Mouse (Mus musculus): ENCODE measurements around the gene Stxbp5. TPM values are rescaled to one million over a fixed set of nuclear protein-coding genes. Genes with fewer than 3 reads are reported as not detected.

Gene Stxbp5
- polyA plus RNA-seq, 1 experiment from 2014 or later: 4.9 TPM

DNA sequence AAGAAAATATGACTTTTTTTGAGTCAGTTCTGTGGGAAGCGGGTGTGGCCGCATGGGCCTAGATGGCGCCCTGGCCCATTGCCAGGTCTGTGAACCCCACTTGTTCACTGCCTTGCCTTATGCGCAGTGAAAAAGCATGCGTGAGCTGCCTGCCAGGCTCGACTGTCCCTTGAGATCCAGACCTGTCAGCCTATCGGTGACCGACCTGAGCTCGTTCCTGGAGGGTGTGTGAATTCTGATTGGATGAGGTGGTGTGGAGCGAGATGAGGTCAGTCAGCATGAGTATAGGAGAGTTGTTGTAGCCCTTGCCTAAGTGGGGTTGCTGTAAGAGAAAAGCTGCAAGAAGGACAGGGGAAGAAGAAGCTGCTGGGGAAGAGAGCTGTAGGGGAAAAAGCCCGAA, 114.4 kb downstream of the Stxbp5 start:
- Histone ChIP-seq H3K27me3 (ENCODE audit: insufficient read depth, poor library complexity, severe bottlenecking) (no peaks in the 10 kb centered on the region), H3K36me3 (peaks cover 15% of the 10 kb centered on the region; the same call in 1 of the 2 replicates), H3K9me3 (no peaks in the 10 kb centered on the region), H3K27ac (no peak overlapping the region), H3K4me1 (no peaks in the 10 kb centered on the region), H3K4me3 (no peak overlapping the region)
- 90% methylated on average over 11 of the region's 11 CpGs for WGBS
- DNase-seq (ENCODE audit: low spot score): no peak

DNA sequence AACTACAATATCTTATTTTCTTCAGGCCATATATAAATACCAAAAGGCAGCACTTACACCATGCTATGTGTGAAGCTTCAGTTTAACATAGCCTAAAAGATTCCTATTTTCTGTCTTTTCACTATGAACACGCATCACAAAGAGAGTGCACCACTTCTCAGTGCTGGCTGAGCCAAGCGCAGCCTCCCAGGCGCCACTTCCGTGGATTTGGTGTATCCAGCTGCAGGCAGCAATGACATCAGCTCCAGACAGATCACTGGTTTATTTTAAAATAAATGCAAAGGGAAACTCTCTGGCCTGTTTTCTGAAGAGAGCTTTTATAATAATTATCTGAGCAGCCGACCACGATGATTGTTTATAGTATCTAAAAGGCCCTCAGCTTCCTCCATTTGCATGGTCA, 115.2 kb downstream of the Stxbp5 start:
- H3K4me3 ChIP-seq: no peak overlapping the region
- peaks cover 9% of the 10 kb centered on the region; the same call in 1 of the 2 replicates for H3K36me3 ChIP-seq
- WGBS: 79% methylated on average over 6 of the region's 6 CpGs
- no peaks in the 10 kb centered on the region for H3K4me1 ChIP-seq
- no peak for DNase-seq (ENCODE audit: low spot score)
- no peaks in the 10 kb centered on the region for H3K27me3 ChIP-seq (ENCODE audit: insufficient read depth, poor library complexity, severe bottlenecking)
- no peak overlapping the region for H3K27ac ChIP-seq
- H3K9me3 ChIP-seq: no peaks in the 10 kb centered on the region

DNA sequence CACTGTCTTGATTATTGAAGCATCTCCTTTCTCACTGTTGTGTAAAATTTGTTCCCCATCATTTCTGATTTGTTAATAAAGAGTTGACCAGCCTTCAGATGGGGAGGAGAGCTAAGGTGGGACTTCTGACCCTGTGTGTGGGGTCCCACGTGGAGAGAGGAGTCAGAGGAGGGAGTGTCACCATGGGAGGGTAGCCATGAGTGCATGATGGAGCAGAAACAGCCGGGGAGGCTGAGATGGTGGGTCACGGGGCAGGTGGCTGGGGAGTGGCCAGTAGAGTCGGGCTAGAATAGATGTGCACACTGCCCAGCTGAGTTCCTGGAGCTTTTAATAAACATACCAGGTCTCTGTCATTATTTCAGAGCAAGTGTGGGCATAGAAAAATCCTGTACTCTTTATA, 121.0 kb downstream of the Stxbp5 start:
- DNase-seq (ENCODE audit: low spot score): no peak
- no peaks in the 10 kb centered on the region for H3K27me3 ChIP-seq (ENCODE audit: insufficient read depth, poor library complexity, severe bottlenecking)
- no peaks in the 10 kb centered on the region for H3K36me3 ChIP-seq
- WGBS: 73% methylated on average over 4 of the region's 4 CpGs
- no peak overlapping the region for H3K27ac ChIP-seq
- no peak overlapping the region for H3K4me3 ChIP-seq
- no peaks in the 10 kb centered on the region for H3K9me3 ChIP-seq
- no peaks in the 10 kb centered on the region for H3K4me1 ChIP-seq

DNA sequence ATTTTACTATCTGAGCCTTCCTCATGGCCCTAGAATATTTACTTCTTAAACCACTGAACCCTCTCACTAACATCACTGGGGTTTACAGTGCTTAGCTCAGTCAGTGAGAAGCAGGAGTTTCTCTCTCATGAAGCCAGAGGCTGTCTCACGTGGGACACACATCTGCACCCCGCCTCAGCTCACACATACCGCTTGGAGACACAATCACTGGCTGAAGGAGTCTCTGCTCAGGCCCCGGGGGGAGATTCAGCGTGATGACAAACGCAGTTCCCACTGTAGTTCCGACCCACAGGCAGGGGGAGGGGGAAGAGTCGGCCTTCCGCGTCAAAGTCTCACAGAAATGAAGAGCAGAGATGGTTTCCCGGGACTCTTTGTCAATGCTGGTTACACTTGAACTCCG, 130.6 kb downstream of the Stxbp5 start:
- Histone ChIP-seq H3K27me3 (ENCODE audit: insufficient read depth, poor library complexity, severe bottlenecking) (no peaks in the 10 kb centered on the region), H3K27ac (no peak overlapping the region), H3K36me3 (peaks cover 29% of the 10 kb centered on the region), H3K9me3 (no peaks in the 10 kb centered on the region), H3K4me1 (no peaks in the 10 kb centered on the region; the same call in 1 of the 2 replicates), H3K4me3 (no peak overlapping the region)
- no peak for DNase-seq (ENCODE audit: low spot score)
- WGBS: 71% methylated on average over 12 of the region's 12 CpGs

DNA sequence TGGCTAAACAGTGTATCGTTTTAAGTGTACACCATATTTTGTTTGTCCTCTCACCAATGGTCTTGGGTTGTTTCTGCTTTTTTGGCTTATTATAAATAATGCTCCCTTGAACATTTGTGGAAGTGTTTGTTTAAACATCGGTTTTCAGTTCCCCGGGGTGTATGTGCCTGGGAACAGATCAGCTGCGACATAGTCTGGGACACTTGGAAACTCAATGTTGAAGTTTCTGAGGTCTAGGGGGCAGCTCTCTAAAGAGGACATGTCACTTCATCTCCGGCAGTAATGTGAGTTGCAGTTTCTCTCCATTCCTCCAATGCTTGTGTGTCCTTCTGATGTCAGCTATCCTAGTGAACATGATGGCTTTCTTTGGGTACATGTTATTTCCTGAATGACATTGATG, 137.0 kb downstream of the Stxbp5 start:
- DNase-seq (ENCODE audit: low spot score): no peak
- Histone ChIP-seq H3K36me3 (peaks cover 28% of the 10 kb centered on the region), H3K4me3 (no peak overlapping the region), H3K27ac (no peak overlapping the region), H3K9me3 (no peaks in the 10 kb centered on the region), H3K4me1 (peaks cover 16% of the 10 kb centered on the region), H3K27me3 (ENCODE audit: insufficient read depth, poor library complexity, severe bottlenecking) (no peaks in the 10 kb centered on the region)
- 88% methylated on average over 5 of the region's 5 CpGs for WGBS

DNA sequence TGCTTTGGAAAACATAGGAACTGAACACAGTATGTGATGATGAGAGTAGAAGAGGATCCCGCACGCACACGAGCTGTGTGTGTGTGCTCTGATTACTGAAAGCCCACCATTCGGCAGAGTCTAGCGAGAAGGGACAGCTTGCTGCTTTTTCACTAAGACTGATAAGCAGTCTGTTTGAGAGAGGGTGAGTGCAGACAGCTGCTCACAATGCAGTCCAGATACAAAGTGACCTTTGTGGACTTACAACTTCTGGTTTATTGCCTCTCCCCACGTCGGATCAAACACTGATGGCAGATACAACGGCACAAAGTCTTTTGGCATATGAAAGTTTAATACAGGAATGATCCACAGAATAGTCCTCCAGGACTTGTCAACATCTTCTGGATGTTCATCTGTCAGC, 140.6 kb downstream of the Stxbp5 start:
- H3K4me1 ChIP-seq: peaks cover 16% of the 10 kb centered on the region
- DNase-seq (ENCODE audit: low spot score): no peak
- no peaks in the 10 kb centered on the region for H3K9me3 ChIP-seq
- 34% methylated on average over 8 of the region's 8 CpGs for WGBS
- H3K27me3 ChIP-seq (ENCODE audit: insufficient read depth, poor library complexity, severe bottlenecking): no peaks in the 10 kb centered on the region
- H3K4me3 ChIP-seq: no peak overlapping the region
- H3K36me3 ChIP-seq: peaks cover 11% of the 10 kb centered on the region
- H3K27ac ChIP-seq: no peak overlapping the region

DNA sequence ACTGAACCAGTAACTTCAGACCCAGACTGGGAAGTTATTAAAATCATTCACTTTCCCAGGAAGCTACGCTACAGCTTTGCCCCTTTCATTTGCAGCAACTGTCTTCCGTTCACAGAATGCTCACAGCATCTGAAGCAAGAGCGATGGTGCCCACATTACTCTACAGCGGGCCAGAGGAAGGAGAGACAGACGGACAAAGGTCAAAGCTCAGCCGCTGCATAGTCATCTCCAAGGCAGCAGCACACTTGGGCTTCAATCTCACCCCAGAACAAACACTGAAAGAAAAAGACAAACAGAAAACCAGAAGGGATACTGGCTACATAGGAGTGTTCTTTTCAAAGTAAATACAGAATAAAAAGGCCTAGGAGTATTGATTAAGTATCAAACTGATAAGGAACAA, 144.3 kb downstream of the Stxbp5 start:
- H3K4me3 ChIP-seq: no peak overlapping the region
- no peak overlapping the region for H3K27ac ChIP-seq
- H3K27me3 ChIP-seq (ENCODE audit: insufficient read depth, poor library complexity, severe bottlenecking): no peaks in the 10 kb centered on the region
- no peak for DNase-seq (ENCODE audit: low spot score)
- H3K36me3 ChIP-seq: 0 out of 2 replicates have a peak, but pooled peaks cover 2% of the 10 kb centered on the region
- H3K4me1 ChIP-seq: peaks cover 16% of the 10 kb centered on the region
- H3K9me3 ChIP-seq: no peaks in the 10 kb centered on the region
- 86% methylated on average over 6 of the region's 6 CpGs for WGBS

DNA sequence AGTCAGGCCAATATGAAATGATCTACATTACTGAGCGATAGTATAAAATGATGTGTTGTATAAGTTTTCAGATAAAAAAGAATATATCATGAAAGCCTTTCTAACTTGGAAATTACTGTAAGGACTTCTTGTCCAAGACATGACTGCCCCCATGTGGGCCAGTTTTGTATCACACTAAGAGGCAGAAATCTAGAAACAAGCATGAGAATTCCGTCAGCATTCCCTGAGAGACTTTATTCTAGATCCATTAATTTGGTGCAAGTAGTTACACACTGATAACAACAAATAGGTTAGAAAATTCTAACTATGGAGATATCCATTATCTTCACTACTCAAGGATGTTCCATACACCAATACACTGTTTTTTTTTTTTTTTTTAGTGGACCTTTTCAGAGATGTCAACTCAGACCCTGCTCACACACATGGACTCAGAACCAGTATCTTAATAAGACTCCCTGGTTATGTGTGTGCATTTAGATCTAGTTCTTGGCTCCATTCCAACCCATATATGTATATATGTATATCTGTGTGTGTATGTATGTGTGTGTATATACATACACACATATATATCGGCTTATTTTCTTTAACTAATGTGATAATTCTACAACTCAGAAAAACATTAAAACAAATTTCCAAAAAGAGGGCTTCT, 145.9 kb downstream of the Stxbp5 start:
- Histone ChIP-seq H3K4me3 (no peak overlapping the region), H3K36me3 (no peaks in the 10 kb centered on the region), H3K27me3 (ENCODE audit: insufficient read depth, poor library complexity, severe bottlenecking) (no peaks in the 10 kb centered on the region), H3K27ac (no peak overlapping the region), H3K9me3 (no peaks in the 10 kb centered on the region), H3K4me1 (peaks cover 8% of the 10 kb centered on the region)
- DNase-seq (ENCODE audit: low spot score): no peak
- 47% methylated on average over 3 of the region's 3 CpGs for WGBS

DNA sequence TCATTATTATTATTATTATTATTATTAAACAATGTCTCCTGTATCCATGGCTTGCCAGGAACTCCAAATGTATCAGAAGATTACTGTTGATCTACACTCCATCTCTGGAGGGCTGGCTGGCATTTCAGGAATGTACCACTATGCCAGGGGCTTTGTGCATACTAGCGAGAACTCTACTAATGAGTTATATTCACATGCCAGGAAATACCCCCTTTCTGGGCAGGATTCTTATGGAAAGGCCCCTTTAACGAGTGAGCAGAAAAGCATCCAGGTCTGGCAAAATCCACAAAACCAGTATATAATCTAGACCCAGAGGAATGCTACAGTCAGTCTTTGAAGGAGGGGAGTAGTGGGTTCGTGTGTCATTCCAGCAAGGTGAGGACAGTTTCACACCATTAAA, 167.0 kb downstream of the Stxbp5 start:
- Histone ChIP-seq H3K27ac (no peak overlapping the region), H3K27me3 (ENCODE audit: insufficient read depth, poor library complexity, severe bottlenecking) (no peaks in the 10 kb centered on the region), H3K4me1 (no peaks in the 10 kb centered on the region), H3K4me3 (no peak overlapping the region), H3K9me3 (no peaks in the 10 kb centered on the region), H3K36me3 (no peaks in the 10 kb centered on the region)
- no peak for DNase-seq (ENCODE audit: low spot score)
- 77% methylated on average over 3 of the region's 3 CpGs for WGBS

DNA sequence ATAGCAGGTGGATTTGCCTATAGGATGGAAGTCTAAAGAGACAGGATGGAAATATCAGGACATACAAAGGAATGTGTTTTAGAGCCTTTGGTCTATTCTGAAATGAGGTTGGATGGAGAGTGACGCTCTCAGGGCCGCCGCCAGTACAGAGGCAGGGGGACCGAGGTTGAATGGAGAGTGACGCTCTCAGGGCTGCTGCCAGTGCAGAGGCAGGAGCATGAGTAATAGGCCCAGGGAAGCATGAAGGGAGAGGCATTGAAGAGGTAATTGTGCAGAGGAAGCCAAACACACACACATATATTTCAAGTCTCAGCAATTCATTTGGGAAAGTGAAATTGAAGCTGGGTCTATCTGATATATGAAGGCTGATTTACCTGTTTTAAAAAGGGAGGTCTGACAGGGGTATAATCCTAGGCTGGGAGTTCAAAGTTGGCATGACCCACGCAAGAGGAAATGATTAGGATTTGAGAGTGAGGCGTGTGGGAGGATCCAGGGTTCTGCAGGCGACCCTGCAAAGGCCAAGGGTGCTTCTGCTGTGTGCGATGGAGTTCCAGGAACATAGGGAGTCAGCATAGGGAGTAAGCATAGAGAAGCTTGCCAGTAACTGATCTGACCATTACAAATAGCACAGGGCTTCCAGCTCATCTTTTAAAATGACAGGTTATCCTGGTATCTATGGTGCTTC, 168.7 kb downstream of the Stxbp5 start:
- no peaks in the 10 kb centered on the region for H3K9me3 ChIP-seq
- H3K4me3 ChIP-seq: no peak overlapping the region
- H3K4me1 ChIP-seq: no peaks in the 10 kb centered on the region
- no peaks in the 10 kb centered on the region for H3K36me3 ChIP-seq
- DNase-seq (ENCODE audit: low spot score): no peak
- H3K27ac ChIP-seq: no peak overlapping the region
- no peaks in the 10 kb centered on the region for H3K27me3 ChIP-seq (ENCODE audit: insufficient read depth, poor library complexity, severe bottlenecking)
- 82% methylated on average over 9 of the region's 9 CpGs for WGBS

DNA sequence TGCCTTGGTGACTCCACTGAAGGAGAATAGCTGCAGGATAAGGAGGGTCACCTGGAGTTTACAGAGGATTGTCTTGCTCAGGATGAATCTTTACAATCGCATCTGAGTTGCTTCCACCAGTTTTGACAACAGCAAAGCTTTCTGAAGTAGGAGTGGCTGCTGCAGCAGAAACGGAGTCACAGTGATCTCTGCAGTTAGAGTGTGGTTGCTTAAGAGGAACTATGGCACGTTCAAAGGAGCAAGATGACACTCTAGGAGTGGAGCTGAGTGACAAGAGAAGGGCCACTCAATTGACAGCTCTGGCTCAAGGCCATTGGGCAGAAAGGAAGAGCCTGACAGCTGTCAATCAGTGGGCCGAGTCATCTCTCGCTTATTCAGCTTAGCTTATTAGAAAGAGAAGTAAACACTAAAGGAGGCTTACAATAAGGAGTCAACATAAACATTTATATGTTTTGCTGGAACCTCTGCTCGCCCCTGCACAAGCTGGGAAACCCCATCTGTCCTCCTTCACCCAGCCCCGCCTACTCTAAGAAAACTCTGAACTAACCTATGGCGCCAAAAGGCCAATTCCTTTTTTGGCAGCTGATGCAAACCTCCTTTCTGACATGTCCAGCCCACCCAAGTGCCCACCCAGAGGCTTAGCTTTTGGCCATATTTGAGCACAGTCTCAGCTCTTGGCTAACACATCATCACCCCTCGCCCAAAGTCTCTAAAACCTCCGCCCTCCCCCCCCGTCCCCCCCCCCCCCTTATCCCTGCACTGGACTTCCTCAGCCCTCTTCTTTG, 178.2 kb downstream of the Stxbp5 start:
- 74% methylated on average over 11 of the region's 11 CpGs for WGBS
- Histone ChIP-seq H3K4me3 (no peak overlapping the region), H3K4me1 (peaks cover 7% of the 10 kb centered on the region; the same call in 1 of the 2 replicates), H3K9me3 (no peaks in the 10 kb centered on the region), H3K27me3 (ENCODE audit: insufficient read depth, poor library complexity, severe bottlenecking) (no peaks in the 10 kb centered on the region), H3K36me3 (no peaks in the 10 kb centered on the region), H3K27ac (no peak overlapping the region)
- no peak for DNase-seq (ENCODE audit: low spot score)

DNA sequence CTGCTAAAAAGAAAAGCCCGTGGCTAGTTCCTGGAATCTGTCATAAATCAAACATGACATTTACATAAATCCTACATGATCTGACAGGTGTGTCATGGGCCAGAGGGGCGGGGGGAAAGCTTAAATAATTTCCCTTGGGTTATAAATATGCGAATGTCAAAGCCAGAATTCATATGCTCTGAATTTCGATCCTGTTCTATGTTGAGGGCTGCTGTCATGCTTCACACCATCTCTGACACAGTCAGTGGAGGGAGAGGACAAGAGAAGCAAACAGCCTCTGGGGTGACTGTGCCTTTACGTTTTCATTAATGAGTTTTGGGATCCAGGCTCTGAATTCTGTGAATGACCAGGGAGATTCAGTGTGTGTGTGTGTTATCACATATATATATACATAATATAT, 180.9 kb downstream of the Stxbp5 start:
- no peak for DNase-seq (ENCODE audit: low spot score)
- no peaks in the 10 kb centered on the region for H3K27me3 ChIP-seq (ENCODE audit: insufficient read depth, poor library complexity, severe bottlenecking)

DNA sequence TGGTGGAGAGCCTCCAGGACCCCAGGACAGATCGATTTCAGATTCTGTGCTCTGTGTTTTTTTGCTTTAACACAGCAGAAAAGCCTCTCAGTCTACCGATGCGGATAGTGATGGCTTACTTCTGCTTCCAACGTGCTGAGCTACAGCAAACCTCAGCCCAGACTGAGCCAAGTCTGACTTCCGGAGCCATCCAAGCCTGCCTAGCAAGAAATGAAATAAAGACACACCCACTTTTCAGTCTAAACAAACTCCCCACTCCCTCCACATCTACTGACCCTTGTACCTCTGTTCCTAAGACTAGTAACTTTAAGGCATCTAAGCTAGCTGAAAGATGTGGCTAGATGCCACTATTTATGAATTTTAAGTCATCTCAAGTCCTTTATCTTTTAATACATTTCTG, 182.8 kb downstream of the Stxbp5 start:
- Histone ChIP-seq H3K36me3 (no peaks in the 10 kb centered on the region), H3K4me3 (no peak overlapping the region), H3K4me1 (peaks cover 7% of the 10 kb centered on the region; the same call in 1 of the 2 replicates), H3K27ac (no peak overlapping the region), H3K9me3 (no peaks in the 10 kb centered on the region), H3K27me3 (ENCODE audit: insufficient read depth, poor library complexity, severe bottlenecking) (no peaks in the 10 kb centered on the region)
- no peak for DNase-seq (ENCODE audit: low spot score)
- WGBS: 74% methylated on average over 5 of the region's 5 CpGs

More for the DNA sequence above, 180.9 kb downstream of the Stxbp5 start:
- H3K36me3 ChIP-seq: no peaks in the 10 kb centered on the region
- H3K9me3 ChIP-seq: no peaks in the 10 kb centered on the region
- H3K4me1 ChIP-seq: peaks cover 7% of the 10 kb centered on the region; the same call in 1 of the 2 replicates
- no peak overlapping the region for H3K4me3 ChIP-seq
- no peak overlapping the region for H3K27ac ChIP-seq
- WGBS: 67% methylated on average over 5 of the region's 5 CpGs

All from heart, embryonic 10.5 days (tissue).